Mouse (Mus musculus) megakaryocyte, embryonic 14.5 days (primary cell): ENCODE measurements around the gene Xpa.

Experiments
- FLI1 ChIP-seq: IDR thresholded peaks from 2 replicates; pipeline ENCODE4 v1.6.1; 2012; ENCODE audit warnings: low read length, inconsistent platforms, mixed read lengths
- GATA1 ChIP-seq: IDR thresholded peaks from 3 replicates; pipeline ENCODE4 v1.6.1; 2012; ENCODE audit warnings: mixed read lengths, low read length, inconsistent platforms, borderline replicate concordance

GRCm38 (mm10) chr4:46144323-46144722, 51.8 kb downstream of the Xpa start:
- TF ChIP-seq GATA1: no peak
- TF ChIP-seq FLI1: no peak
